Mouse (Mus musculus) megakaryocyte, embryonic 14.5 days (primary cell): ENCODE data around the gene Nmnat1. TPM values are rescaled to one million over a fixed set of nuclear protein-coding genes. Genes with fewer than 3 reads are reported as not detected.
"Not testable (repeated sequence)": the region's sequence is repeated elsewhere in the genome, so short reads cannot be mapped to it uniquely, and the experiment has no call there.

ENCODE experiments used
- H3K27me3 ChIP-seq: replicated peaks from 2 replicates; pipeline ENCODE3; 2012; ENCODE audit warnings: inconsistent platforms
- H3K36me3 ChIP-seq: replicated peaks from 2 replicates; pipeline ENCODE3; 2012; ENCODE audit warnings: low read length, inconsistent platforms, mixed read lengths
- H3K4me1 ChIP-seq: 2 replicates; pipeline ENCODE4 v1.6.1; 2012; ENCODE audit warnings: inconsistent platforms
- H3K4me3 ChIP-seq: replicated peaks from 2 replicates; pipeline ENCODE3; 2012; ENCODE audit warnings: moderate library complexity, mild to moderate bottlenecking, inconsistent platforms
- H3K9me3 ChIP-seq: 2 replicates; pipeline ENCODE4 v1.6.1; 2012; ENCODE audit warnings: inconsistent platforms
- FLI1 ChIP-seq: IDR thresholded peaks from 2 replicates; pipeline ENCODE4 v1.6.1; 2012; ENCODE audit warnings: low read length, inconsistent platforms, mixed read lengths
- GATA1 ChIP-seq: IDR thresholded peaks from 3 replicates; pipeline ENCODE4 v1.6.1; 2012; ENCODE audit warnings: mixed read lengths, low read length, inconsistent platforms, borderline replicate concordance
- polyA plus RNA-seq: library from polyadenylated mRNA; stranded (reverse); fragments of >175 nt; gene quantifications from 2 replicates; pipeline ENCODE4 v1.2.3, GENCODE M21; 2012; ENCODE audit warnings: low replicate concordance; ENCODE audit not compliant: insufficient read depth

The Nmnat1 gene
- polyA plus RNA-seq, 1 experiment: 2.9 TPM

DNA sequence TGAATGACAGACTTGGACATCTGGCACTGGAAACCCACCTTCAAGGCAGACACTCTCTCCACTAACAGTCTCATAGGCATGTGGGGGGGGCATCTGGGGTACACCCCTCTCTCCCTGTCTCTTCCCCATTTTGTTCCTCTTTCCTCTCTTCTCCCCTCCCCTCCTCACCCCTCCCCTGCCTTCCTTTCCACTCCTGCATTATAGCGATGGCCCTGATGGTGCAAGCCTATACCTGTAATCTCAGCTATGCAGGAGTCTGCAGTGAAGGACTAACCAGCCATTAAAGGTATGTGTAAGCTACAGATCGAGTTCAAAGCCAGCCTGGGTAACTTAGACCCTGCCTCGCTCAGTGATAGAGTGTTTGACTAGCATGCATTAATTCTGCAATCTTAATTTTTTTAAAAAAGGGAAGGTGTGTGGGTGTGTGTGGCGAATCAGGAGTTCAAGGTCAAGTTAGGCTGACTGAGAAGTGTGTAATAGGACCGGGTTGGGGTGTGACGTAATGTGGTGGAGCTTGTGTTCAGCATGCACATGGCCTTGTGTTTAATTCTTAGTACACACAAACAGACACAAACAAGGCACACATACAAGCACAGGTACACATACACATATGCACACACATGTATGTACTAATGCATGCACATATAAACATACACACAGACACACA is 22.6 kb downstream of the Nmnat1 start:
- no peak overlapping the region for H3K4me3 ChIP-seq
- H3K9me3 ChIP-seq: peaks cover 5% of the 10 kb centered on the region
- peaks cover 43% of the 10 kb centered on the region for H3K27me3 ChIP-seq
- no peak for TF ChIP-seq GATA1
- no peak for TF ChIP-seq FLI1
- H3K4me1 ChIP-seq: peaks cover 19% of the 10 kb centered on the region
- peaks cover 2% of the 10 kb centered on the region for H3K36me3 ChIP-seq

- TF ChIP-seq GATA1: no peak
- TF ChIP-seq FLI1: no peak
- peaks cover 19% of the 10 kb centered on the region for H3K4me1 ChIP-seq
- H3K36me3 ChIP-seq: no peaks in the 10 kb centered on the region
- peaks cover 5% of the 10 kb centered on the region for H3K9me3 ChIP-seq
- H3K27me3 ChIP-seq: peaks cover 46% of the 10 kb centered on the region
- no peak overlapping the region for H3K4me3 ChIP-seq
Observed at GRCm38 (mm10) chr4:149461579-149462304, 23.3 kb downstream of the Nmnat1 start.

- not testable (repeated sequence) for H3K9me3 ChIP-seq, H3K36me3 ChIP-seq, H3K4me3 ChIP-seq
- Histone ChIP-seq H3K4me1 (peaks cover 19% of the 10 kb centered on the region), H3K27me3 (peaks cover 51% of the 10 kb centered on the region)
Observed at GRCm38 (mm10) chr4:149460475-149460874, 24.5 kb downstream of the Nmnat1 start.

GRCm38 (mm10) chr4:149459425-149459824 is 25.6 kb downstream of the Nmnat1 start:
- Histone ChIP-seq H3K27me3 (peaks cover 52% of the 10 kb centered on the region), H3K9me3 (peaks cover 5% of the 10 kb centered on the region), H3K4me1 (peaks cover 21% of the 10 kb centered on the region), H3K36me3 (no peaks in the 10 kb centered on the region), H3K4me3 (no peak overlapping the region)
- TF ChIP-seq FLI1 (no peak), GATA1 (no peak)

DNA sequence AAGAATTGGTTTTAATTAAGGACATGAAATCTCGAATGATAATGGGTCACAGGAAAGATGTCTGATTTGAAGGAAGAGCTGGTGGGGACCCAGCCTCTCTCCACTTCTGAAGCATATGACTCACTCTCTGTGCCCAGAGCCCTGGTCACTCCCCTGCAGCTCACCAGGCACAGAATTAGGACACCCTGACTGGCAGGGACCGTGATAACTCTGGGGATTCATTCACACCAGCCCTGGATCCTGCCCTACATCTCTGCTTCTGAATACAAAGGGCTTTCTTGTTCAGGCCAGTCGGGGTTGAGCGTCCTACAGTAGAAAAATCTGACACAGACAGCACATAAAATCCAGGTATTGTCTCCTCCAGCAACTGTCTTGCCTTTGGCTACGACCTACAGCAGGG is 26.5 kb downstream of the Nmnat1 start:
- TF ChIP-seq FLI1 (no peak), GATA1 (no peak)
- peaks cover 55% of the 10 kb centered on the region for H3K27me3 ChIP-seq
- peaks cover 5% of the 10 kb centered on the region for H3K9me3 ChIP-seq

GRCm38 (mm10) chr4:149457831-149458430 is 27.1 kb downstream of the Nmnat1 start:
- Histone ChIP-seq H3K4me1 (peaks cover 25% of the 10 kb centered on the region), H3K4me3 (no peak overlapping the region), H3K27me3 (peaks cover 54% of the 10 kb centered on the region), H3K36me3 (no peaks in the 10 kb centered on the region), H3K9me3 (peaks cover 5% of the 10 kb centered on the region)
- TF ChIP-seq FLI1: no peak
- TF ChIP-seq GATA1: no peak

More for the DNA sequence above, 26.5 kb downstream of the Nmnat1 start:
- H3K36me3 ChIP-seq: no peaks in the 10 kb centered on the region
- H3K4me1 ChIP-seq: peaks cover 25% of the 10 kb centered on the region
- H3K4me3 ChIP-seq: no peak overlapping the region

GRCm38 (mm10) chr4:149457163-149457562 is 27.8 kb downstream of the Nmnat1 start:
- H3K4me1 ChIP-seq: peaks cover 22% of the 10 kb centered on the region
- H3K36me3 ChIP-seq, H3K9me3 ChIP-seq, H3K4me3 ChIP-seq: not testable (repeated sequence)
- peaks cover 46% of the 10 kb centered on the region for H3K27me3 ChIP-seq

DNA sequence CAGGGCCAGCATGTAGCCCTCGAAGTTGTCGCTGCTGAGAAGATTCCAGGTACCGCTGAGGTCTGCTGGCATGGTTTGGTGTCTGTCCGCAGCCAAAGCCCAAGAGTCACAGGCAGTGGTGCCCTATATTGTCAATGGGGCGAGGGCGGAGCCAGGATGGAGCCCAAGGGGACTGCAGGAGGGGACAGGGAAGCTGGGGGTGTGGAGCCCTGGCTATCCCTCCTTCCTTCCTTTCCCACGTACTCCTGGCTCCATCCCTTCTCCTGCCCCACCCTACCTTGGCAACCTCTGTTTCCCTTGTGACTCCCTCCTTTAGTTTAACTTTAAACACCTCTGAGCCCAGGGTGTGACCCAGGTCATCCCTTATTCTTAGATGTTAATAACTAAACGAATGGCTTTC is 30.1 kb downstream of the Nmnat1 start, which contains the start of gene Rbp7:
TSS of gene Rbp7 (minus strand) at position 100 of the 400 bp plus-strand sequence.
- TF ChIP-seq FLI1: no peak
- no peak for TF ChIP-seq GATA1
- H3K4me1 ChIP-seq: peaks cover 18% of the 10 kb centered on the region
- peaks cover 32% of the 10 kb centered on the region for H3K27me3 ChIP-seq
- H3K4me3 ChIP-seq: no peak within 1 kb of the TSS
- H3K36me3 ChIP-seq: no peaks in the 10 kb centered on the region
- H3K9me3 ChIP-seq: peaks cover 6% of the 10 kb centered on the region; the same call in 1 of the 2 replicates

- Histone ChIP-seq H3K4me3 (no peak overlapping the region), H3K9me3 (peaks cover 6% of the 10 kb centered on the region; the same call in 1 of the 2 replicates), H3K4me1 (peaks cover 18% of the 10 kb centered on the region), H3K27me3 (peaks cover 32% of the 10 kb centered on the region), H3K36me3 (no peaks in the 10 kb centered on the region)
- TF ChIP-seq GATA1 (no peak), FLI1 (no peak)
Observed at GRCm38 (mm10) chr4:149454263-149454662, 30.7 kb downstream of the Nmnat1 start.

DNA sequence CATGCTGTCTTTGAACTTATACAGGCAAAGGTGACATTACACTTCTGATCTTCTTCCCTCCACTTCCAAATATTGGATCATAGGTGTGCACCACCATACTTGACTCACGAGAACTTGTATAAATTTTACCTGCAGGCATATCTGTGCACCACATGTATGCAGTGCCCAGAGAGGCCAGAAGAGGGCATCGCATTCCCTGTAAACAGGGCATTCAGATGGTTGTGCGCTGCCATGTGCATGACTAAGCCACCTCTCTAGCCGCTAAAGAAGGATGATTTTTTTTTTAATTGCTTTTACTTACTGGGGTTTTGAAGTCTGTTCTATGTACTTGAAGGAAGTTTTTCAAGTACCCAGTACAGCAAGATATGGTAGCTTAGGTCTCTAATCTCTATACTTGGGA is 31.3 kb downstream of the Nmnat1 start:
- peaks cover 6% of the 10 kb centered on the region; the same call in 1 of the 2 replicates for H3K9me3 ChIP-seq
- TF ChIP-seq GATA1: no peak
- no peak for TF ChIP-seq FLI1
- peaks cover 26% of the 10 kb centered on the region for H3K27me3 ChIP-seq
- H3K4me3 ChIP-seq: no peak overlapping the region
- peaks cover 17% of the 10 kb centered on the region for H3K4me1 ChIP-seq
- H3K36me3 ChIP-seq: no peaks in the 10 kb centered on the region
